In genomic region chr2:167316724-167317187, GRCm38 (mm10) we compare ENCODE assay signal across 10 mouse cellular contexts. TPM values are rescaled to one million over a fixed set of nuclear protein-coding genes. Genes with fewer than 3 reads are reported as not detected.
A peak's percentile ranks its signal among the peaks of the same experiment; 100 is the strongest.
DNase-seq lines count a peak whose midpoint lies in the region; ATAC-seq lines count a peak whose summit lies in the region.
"Had no signal": no experiment of that assay in that cellular context is flagged by ENCODE, and none has a peak within 500 bp of the region (broad histone marks: within the 10 kb centered on the region; RNA-seq: fewer than 3 reads in every experiment).

No protein-coding gene starts in this region.

- peak overlapping the region; percentile 72 for H3K27ac ChIP-seq in forebrain, embryonic 15.5 days (replicated peaks)
- H3K27ac ChIP-seq in forebrain, embryonic 12.5 days: no peak overlapping the region

- peak; percentile 81 for ATAC-seq in forebrain, embryonic 15.5 days (replicated peaks)
- no peak for ATAC-seq in forebrain, embryonic 12.5 days (ENCODE audit: low FRiP score)

- H3K9me3 ChIP-seq in forebrain, embryonic 15.5 days: no peaks in the 10 kb centered on the region
- no peaks in the 10 kb centered on the region for H3K9me3 ChIP-seq in forebrain, embryonic 12.5 days

- no peak overlapping the region for H3K4me2 ChIP-seq in forebrain, embryonic 15.5 days (replicated peaks)
- no peak overlapping the region for H3K4me2 ChIP-seq in forebrain, embryonic 12.5 days

- WGBS in forebrain, embryonic 15.5 days: 48% methylated on average over 3 of the region's 3 CpGs
- WGBS in forebrain, embryonic 12.5 days: 78% methylated on average over 3 of the region's 3 CpGs

- H3K4me3 ChIP-seq in forebrain, embryonic 15.5 days: no peak overlapping the region
- H3K4me3 ChIP-seq in forebrain, embryonic 12.5 days (replicated peaks): no peak overlapping the region

- no peak overlapping the region for H3K9ac ChIP-seq in forebrain, embryonic 15.5 days (replicated peaks)
- no peak overlapping the region for H3K9ac ChIP-seq in forebrain, embryonic 12.5 days

- peak; percentile 37 for DNase-seq in 3T3-L1 (ENCODE audit: low read depth, low spot score)
- peak; percentile 87 for DNase-seq in cerebellum, adult 9-10 months
- peak; percentile 29 to 38 for DNase-seq in layer of hippocampus, postnatal 25 days (ENCODE audit: extremely low spot score in 1 of 2, low spot score in 1 of 2)
- no peak for DNase-seq in spleen, postnatal 4 days (ENCODE audit: low spot score in 2 of 2)
- no peak for DNase-seq in right cerebral cortex, adult 2 months (ENCODE audit: low spot score in 2 of 2)
- DNase-seq in embryo, embryonic 9.5 days (ENCODE audit: extremely low spot score): no peak
- DNase-seq: heart, adult 18-20 months; kidney, adult 11 months had no signal

- H3K4me1 ChIP-seq in forebrain, embryonic 15.5 days: peaks cover 39% of the 10 kb centered on the region
- H3K4me1 ChIP-seq in forebrain, embryonic 12.5 days: peaks cover 21% of the 10 kb centered on the region

- H3K27me3 ChIP-seq in forebrain, embryonic 15.5 days: no peaks in the 10 kb centered on the region
- no peaks in the 10 kb centered on the region for H3K27me3 ChIP-seq in forebrain, embryonic 12.5 days

- no peaks in the 10 kb centered on the region for H3K36me3 ChIP-seq in forebrain, embryonic 15.5 days
- H3K36me3 ChIP-seq in forebrain, embryonic 12.5 days (replicated peaks): no peaks in the 10 kb centered on the region

RNA-seq across cellular contexts. Expression of gene B4galt5, which starts 32.2 kb away (rescaled TPM):
- 15.2 and 18.8 TPM in 2 replicates for polyA plus RNA-seq in forebrain, embryonic 15.5 days (2015; fragmentation: Nextera tagmentation; extraction: Ambion mirVana)
- polyA plus RNA-seq in forebrain, embryonic 12.5 days (2016; fragmentation: Nextera tagmentation; extraction: Ambion mirVana): 7.6 and 13.4 TPM in 2 replicates
- 10 to 100 TPM; 45.5 to 53.0 TPM for total RNA-seq in layer of hippocampus, postnatal 25 days (2021)

Comparison
In these comparisons a context has a peak if more than half of its experiments do, and no peak if none do; other contexts are left out.
1. DNase-seq: peak in 3T3-L1 (single experiment), cerebellum, adult 9-10 months (single experiment) and layer of hippocampus, postnatal 25 days (2 of 2); none in spleen, postnatal 4 days (0 of 2), right cerebral cortex, adult 2 months (0 of 2) and embryo, embryonic 9.5 days (single experiment).